Mouse (Mus musculus): ENCODE measurements around the gene Arl4d.
"Not testable (repeated sequence)": the region's sequence is repeated elsewhere in the genome, so short reads cannot be mapped to it uniquely, and the experiment has no call there.

Arl4d gene

DNA sequence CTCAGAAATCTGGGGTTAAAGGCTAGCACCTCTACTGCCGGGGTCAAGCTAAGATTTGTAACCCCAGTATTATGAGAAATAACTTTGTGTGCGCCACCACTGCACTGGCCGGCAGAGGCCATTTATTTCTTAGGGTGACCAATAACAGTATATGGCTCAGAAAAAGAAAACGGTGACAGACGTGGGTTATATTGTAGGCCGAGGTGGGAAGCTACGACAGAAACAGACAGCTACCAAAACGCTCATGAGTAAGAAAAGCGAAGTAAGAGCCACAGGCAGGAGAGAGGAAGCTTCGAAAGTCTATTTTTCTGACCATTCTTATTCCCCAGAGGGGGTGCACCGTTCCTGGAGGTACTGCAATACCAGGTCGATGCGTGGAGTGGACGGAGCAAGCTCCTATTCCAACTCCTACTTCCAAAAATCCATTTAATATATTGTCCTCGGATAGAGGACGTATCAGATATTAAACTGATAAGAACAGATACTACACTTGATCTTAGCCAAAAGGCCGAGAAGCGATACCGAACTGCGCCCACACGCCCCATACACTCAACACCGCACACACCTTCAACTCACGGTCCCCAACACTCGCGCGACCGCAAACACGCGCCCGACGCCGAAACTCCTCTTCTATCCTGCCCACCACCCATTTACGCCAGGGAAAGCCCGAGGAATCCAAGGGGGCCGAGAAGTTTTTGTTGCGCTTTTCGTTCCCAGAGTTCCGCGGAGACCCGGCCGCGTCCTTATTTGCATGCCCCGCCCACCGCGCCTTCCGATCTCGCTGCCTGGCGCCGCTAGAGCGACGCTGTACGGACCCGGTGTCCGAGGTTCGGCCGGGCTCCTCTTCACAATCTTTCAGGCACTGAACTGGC, 19.7 kb upstream of the Arl4d start:
- DNase-seq (ENCODE audit: low spot score in 2 of 2) = peak; percentile 38 to 55

DNA sequence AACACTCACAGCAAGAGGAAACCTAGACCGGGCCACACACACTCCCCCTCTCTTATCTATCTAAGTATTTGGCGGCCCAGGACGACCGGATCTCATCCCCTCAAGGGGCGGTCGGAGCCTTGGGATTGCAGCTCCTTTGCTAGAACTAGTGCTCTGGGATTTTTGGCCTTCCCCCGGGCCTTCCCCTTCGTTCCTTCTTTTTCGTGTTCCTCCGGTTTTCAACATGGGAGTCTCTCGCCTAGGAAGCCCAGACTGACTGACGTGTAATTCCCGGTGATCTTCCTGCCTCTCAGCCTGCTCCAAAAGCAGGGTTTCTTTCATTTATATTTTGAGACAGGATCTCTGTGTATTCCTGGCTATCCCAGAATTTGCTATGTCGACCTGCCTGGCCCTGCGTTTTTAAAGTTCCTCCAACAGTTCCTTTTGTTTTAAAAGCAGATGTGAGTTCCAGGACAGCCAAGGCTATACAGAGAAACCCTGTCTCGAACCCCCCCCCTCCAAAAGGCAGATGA, 19.0 kb upstream of the Arl4d start:
- DNase-seq (ENCODE audit: low spot score in 2 of 2) = not testable (repeated sequence)

- DNase-seq (ENCODE audit: low spot score in 2 of 2) = not testable (repeated sequence)
Measured at GRCm38 (mm10) chr11:101647093-101647492, 18.2 kb upstream of the Arl4d start.

DNA sequence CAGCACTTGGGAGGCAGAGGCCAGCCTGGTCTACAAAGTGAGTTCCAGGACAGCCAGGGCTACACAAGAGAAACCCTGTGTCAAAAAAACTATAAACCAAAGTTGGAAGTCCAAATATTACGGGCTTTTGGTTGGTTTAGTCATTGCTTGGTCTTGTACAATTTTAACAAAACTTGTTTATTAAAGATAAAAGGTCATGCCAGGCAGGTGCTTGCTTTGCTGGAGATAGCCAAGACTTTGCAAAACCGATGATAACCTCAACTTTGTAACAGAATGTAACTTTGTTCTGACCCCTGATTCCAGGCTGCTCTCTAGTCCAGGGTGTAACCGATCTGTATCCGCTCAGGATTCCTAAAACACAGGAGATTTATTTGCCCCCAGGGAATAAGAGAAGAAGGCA, 9.0 kb upstream of the Arl4d start:
- DNase-seq (ENCODE audit: low spot score in 2 of 2) = no peak

- DNase-seq (ENCODE audit: low spot score in 2 of 2) = peak in 1 of 2 experiments; percentile 19
Measured at GRCm38 (mm10) chr11:101657528-101657885, 7.8 kb upstream of the Arl4d start.

- DNase-seq (ENCODE audit: low spot score in 2 of 2) = peak; percentile 73 to 79
Measured at GRCm38 (mm10) chr11:101657886-101658750, 7.2 kb upstream of the Arl4d start.

DNA sequence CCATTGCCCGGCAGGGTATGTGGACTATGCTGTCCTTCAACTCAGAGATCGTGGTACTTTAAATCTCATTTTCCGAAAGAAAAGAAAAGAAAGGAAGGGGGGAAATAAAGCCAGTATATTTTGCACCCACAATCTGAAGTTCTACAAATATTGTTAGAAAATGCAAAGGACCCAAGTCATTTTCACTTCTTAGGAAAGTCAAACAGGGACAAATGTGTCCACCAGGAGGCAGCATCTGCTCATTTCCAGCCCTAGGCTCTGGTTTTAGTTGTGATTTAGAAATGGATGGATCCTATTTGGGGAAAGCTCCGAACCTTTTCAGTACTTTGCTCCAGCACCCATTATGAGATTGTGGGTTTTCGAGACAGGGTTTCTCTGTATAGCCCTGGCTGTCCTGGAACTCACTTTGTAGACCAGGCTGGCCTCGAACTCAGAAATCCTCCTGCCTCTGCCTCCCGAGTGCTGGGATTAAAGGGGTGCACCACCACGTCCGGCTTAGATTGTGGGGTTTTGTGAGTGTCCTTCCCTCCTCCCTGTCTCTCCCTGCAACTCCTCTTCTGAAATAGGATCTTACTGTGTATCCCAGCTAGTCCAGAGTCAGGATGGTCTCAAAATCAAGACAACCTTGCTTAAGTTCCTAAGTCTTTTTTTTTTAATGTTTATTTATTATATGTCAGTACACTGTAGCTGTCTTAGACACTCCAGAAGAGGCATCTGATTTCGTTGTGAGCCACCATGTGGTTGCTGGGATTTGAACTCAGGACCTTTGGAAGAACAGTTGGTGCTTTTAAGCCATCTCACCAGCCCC, 6.4 kb upstream of the Arl4d start:
- DNase-seq (ENCODE audit: low spot score in 2 of 2) = peak; percentile 20 to 53

DNA sequence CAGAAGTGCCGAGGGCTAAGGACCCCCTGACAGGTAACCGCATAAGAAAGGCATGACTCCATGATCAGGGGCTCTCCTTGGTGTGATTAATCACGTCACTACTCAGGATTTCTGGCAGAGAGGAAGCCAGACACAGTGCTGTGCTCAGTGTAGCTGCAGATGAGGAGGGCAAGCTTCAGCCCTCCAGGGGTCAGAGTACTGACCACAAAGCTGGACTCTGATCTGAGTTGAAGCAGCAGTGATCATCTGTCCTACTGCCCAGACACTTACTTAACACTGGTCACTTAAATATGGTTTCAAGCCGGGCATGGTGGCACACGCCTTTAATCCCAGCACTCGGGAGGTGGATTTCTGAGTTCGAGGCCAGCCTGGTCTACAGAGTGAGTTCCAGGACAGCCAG, 4.2 kb upstream of the Arl4d start:
- no peak for DNase-seq (ENCODE audit: low spot score in 2 of 2)

DNA sequence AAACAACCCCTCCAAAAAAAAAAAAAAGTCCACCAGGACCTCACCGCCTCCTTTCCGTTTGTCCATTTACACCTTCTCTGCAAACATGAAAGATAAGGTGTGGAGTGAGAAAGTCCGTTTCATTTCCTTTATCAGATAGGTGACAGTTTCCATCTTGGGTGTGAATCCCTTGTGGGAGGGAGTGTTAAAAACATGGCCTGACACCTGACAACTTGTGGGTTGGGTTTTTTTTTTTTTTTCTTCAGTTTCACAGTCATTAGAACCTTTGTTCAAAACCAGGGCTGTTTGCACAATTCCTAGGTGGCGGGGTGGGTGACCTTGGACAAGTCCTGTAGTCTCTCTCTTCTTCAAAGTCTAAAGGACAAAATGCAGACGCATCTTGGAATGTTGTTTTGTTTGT, 3.6 kb upstream of the Arl4d start:
- no peak for DNase-seq (ENCODE audit: low spot score in 2 of 2)

DNA sequence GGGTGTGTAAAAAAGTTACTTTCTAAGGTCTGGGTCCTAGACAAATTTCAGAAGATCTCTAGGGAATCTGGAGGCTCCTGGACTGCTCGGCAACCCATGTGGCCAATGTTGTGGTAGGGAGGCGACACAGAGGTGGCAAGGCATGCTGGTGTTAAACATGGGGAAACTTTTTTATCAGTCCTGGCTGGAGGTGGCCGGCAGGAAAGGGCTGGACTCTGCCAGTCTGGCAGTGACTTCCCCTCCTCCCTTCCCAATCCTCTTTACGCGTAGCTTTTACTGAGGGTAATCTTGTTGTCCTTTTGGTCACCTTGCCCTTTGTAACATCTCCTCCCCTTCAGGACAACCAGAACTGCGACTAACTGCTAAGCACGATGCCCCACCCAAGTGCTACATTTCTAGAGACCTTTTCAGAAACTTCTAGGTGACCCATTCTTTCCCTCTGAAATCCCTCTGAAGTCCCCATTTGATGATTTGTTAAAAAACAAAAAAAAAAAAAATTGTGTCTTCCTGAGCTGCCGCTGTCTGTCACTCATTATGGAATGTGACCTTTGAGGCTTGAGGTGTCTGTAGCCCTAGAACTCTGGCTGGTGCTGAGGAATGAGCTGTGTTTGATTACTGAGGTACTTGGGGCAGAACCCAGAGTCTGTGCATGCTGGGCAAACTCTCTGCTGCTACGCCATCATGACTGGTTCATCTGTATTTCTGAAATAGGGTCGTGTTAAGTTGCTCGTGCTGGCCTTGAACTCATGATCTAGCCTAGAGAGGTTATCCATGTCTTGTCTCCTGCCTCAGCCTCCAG, 1.9 kb upstream of the Arl4d start:
- no peak for DNase-seq (ENCODE audit: low spot score in 2 of 2)

DNA sequence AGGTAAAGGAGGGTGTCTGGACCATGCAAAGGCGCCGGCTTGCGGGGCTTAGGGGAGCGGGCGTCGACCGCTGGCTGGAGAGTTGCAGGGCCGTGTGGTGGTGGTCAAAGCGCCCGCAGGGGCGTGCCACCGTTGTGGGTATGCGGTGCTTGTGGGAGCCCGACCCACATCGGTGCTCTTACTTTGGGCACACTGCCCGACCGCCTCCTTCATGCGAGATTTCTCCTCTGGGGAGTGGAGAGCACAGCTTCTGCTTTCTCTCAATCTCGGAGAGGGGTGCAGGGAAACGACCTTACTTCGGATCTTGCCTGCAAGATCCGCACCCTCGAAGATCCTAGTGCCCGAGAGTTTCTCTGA, 273 bp downstream of the Arl4d start:
- no peak for DNase-seq (ENCODE audit: low spot score in 2 of 2)

GRCm38 (mm10) chr11:101666626-101667345, 1.4 kb downstream of the Arl4d start:
- no peak for DNase-seq (ENCODE audit: low spot score in 2 of 2)

- DNase-seq (ENCODE audit: low spot score in 2 of 2) = no peak
Measured at GRCm38 (mm10) chr11:101667871-101668532, 2.7 kb downstream of the Arl4d start.

DNA sequence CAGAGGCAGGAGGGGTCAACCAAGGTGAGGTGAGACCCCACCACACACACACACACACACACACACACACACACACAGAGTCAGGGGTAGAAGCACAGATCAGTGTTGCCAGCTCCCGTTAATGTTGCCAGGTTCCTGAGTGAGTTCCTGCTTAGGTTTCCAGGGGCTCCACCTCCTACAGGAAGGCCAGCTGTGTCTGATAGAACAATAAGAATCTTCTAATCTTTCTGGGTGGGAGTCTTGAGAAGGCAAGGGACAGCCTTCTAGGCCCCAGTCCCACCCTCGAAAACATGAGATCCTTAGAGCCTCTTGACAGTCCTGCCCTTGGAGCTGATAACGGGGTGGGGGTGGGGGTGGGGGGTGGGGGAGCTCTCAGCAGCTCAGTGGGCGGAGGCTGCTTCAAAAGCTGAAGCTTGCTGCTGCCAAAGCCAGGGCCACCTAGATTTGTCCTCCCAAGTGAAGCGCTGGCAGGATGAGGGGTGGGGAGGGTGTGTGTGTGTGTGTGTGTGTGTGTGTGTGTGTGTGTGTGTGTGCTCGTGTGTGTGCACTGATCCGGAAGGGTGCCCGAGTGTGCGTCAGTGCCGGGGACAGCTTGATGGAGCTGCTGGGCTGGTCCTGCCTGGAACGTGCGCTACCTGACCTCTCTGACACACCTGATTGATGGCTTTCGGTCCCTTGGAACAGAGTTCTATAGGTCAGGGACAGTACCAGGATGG, 3.4 kb downstream of the Arl4d start:
- DNase-seq (ENCODE audit: low spot score in 2 of 2) = no peak

GRCm38 (mm10) chr11:101670334-101670733, 5.0 kb downstream of the Arl4d start:
- DNase-seq (ENCODE audit: low spot score in 2 of 2) = no peak

- DNase-seq (ENCODE audit: low spot score in 2 of 2) = no peak
Measured at GRCm38 (mm10) chr11:101671255-101671654, 5.9 kb downstream of the Arl4d start.

DNA sequence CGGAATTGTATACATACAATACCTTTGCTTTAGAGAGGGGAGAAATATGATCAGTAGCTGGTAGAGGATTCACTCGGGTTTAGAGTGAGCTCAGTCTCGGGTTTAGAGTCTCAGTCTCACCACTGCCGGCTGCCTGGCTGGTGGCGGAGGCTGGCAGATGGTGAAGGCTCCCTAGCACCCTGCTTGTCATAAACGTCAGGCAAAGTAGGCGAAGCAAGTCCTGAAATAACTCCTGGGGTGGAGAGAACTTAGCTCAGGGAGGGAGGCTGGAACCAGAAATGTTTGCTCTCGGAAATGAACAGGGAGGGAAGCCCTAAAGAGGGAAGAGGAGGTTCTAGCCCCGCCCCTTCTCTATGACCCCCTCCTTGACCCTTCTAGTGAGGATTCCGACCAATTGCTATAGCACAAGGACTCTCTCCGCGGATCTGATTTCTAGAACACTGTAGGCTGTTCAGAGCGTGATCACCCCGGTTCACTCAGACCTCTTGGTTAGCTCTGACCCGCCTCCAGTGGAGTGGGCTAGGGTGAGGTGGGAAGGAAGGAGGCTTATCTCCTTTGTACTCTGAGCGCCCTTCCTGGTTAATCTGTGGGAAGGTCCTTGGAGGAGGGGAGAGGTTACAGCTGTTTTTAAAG, 7.8 kb downstream of the Arl4d start:
- DNase-seq (ENCODE audit: low spot score in 2 of 2) = no peak

DNA sequence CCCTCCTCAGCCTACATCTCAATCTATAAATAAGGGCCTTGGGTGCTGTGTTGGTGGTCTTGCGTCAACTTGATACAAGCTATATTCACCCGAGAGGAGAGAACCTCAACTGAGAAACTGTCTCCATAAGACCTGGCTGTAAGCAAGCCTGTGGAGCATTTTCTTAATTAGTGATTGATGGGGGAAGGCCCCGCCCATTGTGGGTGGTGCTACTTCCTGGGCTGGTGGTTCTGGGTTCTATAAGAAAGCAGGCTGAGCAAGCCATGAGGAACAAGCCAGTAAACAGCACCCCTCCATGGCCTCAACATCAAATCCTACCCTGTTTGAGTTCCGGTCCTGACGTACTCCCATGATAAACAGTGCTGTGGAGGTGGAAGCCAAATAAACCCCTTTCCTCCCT, 8.8 kb downstream of the Arl4d start:
- DNase-seq (ENCODE audit: low spot score in 2 of 2) = no peak

DNA sequence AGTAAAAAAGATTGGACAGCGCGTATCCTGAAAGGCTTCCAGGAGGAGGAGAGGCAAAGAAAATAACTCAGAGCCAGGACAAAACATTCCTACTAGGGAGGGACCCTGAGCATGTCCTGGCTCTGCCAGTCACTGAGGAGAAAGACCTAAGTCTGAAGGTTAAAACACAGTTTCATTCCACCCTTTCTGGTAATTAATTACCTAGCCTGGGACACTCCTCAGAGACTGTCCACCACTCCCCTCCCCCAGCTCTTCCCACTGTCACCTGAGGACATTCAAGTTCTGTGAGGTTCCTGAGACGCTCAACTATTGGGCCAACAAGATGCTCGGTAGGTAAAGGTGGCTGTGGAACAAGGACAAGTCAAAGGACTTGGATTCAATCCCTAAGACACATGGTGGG, 10.0 kb downstream of the Arl4d start:
- DNase-seq (ENCODE audit: low spot score in 2 of 2) = no peak

Measured in thymus, postnatal 10 days (tissue).